Mouse (Mus musculus) inflammation-experienced regulatory T-cells, adult 6 months (primary cell): Measurements from ENCODE around the gene Gzmb. TPM values are rescaled to one million over a fixed set of nuclear protein-coding genes. Genes with fewer than 3 reads are reported as not detected.
"Not testable (repeated sequence)": the region's sequence is repeated elsewhere in the genome, so short reads cannot be mapped to it uniquely, and the experiment has no call there.

Experiments used
- ATAC-seq: one replicate; pipeline ENCODE4 v1.8.0; 2017
- polyA plus RNA-seq, 3 experiments: library from polyadenylated mRNA; unstranded; fragments of 100-300 nt; shearing (Covaris generic); gene quantifications; one replicate each; pipeline ENCODE4 v1.2.1; 2017

Gzmb gene
- 100 to 1,000 TPM in 1 of 3 experiments, 10 to 100 TPM in 2; 13.5 to 296 (median 19.9) TPM for polyA plus RNA-seq

DNA sequence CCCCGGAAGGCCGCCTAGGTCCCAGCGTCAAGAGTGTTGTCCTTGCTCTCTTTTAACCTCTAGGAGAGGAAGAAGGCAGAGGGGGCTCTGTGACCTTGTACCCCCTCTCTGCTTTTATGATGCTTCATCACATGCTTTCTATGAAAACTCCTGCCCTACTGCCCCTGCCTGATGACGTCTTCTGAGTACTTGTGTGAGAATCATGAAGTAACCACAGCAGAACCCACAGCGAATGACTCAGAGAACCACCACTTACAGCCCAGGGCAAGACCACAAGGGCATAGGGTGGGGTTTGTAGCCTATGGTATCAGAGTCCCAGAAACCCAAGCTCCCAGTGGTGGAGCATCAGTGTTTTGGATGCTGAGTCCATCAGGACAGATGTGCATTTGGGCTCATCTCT lies at the start of gene Gzmb:
TSS of gene Gzmb (minus strand) at position 108 of the 400 bp plus-strand sequence.
- ATAC-seq = peak; percentile 43

DNA sequence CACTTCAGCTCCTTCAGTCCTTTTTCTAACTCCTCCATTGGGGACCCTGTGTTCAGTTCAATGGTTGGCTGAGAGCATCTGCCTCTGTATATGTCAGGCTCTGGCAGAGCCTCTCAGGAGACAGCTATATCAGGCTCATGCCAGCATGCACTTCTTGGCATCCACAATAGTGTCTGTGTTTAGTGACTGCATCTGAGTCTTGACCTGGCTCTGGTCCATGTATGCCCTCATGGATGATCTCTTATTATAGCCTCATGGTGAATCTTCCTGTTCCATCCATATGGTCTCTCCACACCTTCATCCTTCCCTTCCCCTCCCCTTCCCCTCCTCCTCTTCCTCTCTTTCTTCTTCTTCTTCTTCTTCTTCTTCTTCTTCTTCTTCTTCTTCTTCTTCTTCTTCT lies 49.7 kb upstream of the Gzmb start:
- not testable (repeated sequence) for ATAC-seq

DNA sequence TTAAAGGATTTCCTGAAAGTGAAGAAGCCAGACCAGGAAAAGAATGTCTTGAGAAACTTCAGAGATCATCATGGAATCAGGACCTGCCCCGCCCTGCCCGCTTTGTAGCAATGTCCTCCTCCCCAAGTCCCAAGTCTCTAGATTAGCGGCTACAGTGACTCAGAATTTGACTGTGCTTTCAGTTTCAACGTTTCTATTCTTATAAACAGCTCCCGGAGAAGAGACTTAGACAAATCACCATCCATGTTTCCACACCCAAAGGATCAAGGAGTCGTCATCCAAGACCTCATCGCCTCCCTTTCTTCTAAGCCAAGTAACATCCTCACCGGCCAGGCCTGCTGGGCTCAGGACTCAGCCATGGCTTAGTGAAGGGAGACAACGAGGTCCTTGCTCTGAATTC lies 48.2 kb upstream of the Gzmb start:
- no peak for ATAC-seq

DNA sequence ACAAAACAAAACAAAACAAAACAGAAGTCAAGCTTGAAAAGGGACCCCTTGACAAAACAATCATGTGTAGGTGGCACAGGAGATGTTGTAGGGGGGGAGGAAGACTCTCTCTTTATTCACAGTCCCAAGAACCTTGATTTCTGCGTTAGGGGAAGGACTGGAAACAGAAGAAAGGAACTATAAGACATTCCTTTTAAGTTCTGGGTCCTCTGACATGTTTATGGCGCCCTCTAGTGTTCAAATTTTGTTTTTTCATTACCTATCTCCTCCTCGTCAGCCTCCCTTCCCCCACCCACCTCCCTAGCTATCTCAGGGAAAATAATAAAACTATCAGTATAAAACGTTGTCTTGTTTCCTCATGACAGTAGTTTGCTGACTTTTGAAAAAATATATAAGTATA lies 42.1 kb upstream of the Gzmb start:
- ATAC-seq = peak; percentile 93

DNA sequence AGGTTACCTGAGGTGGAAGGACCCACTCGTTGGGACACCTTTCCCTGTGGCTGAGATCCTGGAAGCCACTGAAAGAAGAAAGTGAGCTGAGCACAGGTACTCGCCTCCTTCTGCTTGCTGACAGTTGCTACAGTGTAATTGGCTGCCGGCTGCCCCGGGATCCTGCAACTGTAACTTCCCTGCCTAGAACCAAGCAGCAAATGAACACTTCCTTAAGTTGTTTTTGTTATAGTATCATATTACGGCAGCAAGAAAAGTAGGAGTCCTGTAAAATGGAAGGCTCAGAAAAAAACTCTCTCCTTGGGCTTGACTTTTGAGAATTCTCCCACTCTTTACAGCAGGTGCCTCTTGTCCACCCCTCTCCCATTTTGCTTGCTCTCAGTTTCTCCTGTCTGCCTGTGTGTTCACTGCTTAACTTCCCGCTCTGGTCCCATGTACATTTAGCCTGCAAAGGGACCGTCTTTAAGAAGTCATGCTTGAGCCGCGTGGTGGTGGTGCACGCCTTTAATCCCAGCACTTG lies 41.5 kb upstream of the Gzmb start:
- ATAC-seq = peak; percentile 32

DNA sequence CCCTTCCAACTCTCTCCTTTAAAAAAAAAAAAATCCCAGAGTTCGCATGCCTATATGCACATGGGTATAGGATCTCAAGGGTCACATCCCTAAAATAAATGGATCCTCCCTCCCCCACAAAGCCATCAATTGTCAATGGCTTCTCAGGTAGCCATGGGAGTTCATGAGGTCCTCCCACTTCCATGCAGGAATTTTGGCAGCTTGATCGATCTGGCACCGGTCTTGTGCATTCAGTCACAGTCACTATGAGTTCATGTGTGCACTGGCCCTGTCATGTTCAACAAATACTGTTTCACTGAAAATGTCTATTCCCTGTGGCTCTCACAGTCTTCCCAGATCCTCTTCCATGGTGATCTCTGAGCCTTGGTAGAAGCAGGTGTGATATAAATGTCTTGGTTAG lies 40.0 kb upstream of the Gzmb start:
- no peak for ATAC-seq

DNA sequence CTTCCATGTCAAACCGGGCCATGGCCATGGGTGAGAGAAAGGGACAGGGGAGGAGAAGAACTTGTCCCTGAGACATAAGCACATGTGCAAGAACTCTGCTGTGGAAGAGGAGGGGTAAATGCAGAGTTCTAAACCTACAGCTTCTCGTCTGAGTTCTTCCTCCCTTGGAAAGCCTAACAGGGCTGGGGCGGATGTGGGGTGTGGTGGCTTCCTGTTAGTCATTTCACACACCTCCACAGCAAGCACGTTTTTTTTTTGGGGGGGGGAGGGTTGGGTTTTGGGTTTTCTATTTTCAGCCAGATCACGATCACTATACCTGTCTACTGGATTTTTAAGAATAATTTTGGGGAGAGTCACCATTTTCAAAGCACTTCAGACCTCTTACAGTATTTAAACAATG lies 34.7 kb upstream of the Gzmb start:
- peak; percentile 90 for ATAC-seq

DNA sequence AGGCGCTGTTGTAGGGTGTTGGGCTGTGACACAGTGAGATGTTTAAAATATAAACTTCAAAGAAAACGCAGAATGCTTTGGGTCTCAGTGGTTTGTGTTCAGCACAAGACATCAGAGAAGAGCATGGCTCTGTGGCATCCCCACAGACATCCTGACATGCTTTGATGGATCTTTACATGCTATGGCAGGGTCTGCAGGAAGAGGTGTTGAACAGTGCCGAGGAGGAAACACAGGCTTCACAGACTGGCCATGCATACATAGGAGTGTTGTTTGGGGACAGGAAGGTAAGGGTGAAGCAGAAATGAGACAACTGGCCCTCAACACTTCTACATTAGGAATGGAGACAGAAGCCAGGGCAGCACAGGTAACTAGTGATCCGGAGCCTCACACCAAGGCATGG lies 34.0 kb upstream of the Gzmb start:
- peak; percentile 27 for ATAC-seq

DNA sequence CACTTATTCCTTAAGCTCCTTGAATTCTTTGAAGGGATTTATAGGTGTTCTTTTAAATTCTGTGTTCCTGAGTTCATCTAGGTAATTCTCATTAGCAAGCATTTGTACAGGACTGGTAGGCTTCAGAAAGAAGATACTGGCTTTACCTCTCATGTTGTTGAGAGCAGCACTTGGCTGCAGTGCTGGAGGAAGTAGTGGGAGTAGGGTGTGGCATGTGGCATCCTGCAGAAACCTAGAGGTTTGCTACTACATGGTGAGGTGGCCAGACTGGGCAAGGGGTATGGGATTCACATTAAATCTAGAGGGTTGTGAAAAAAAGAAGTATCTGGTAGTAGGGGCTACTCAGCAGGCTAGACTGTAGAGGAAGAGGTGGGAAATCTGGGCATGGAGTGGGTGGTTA lies 31.1 kb upstream of the Gzmb start:
- ATAC-seq = peak; percentile 44

DNA sequence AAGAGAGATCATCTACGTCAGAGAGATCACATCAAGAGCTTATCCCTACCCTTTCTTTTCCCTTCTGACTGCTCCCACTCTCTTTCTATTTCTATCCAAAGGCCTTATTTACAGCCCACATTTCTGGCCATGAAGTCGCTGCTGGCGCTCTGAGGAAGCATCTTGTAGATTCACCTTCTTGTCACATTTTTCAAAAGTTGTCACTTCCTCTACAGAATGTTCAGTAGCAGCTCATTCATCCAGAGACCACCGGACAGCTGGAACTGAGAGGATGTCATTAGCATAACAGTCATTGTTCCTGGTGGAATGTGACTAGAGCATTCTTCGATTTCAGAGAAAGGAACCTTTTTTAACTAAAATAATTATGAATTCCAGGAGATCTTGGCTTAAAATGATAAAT lies 26.6 kb upstream of the Gzmb start:
- no peak for ATAC-seq

DNA sequence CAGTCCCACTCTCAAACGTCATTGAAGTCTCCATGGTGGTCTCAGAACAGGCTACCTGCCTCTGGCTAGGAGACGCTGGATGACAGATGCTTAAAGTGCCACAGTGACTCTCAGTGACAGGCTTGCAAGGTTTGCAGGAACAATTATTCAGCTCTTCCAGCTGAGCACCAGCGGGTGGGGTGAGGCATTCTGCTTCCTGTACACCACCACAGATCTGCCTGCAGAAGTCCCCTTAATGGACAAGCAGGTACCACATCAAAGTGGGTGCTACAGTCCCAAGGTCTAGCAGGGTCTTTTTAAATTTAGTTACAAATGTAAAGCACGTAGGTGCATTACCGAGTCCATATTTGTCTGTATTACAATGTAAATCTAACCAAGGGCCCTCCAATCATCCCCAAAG lies 25.7 kb upstream of the Gzmb start:
- ATAC-seq = peak; percentile 49

DNA sequence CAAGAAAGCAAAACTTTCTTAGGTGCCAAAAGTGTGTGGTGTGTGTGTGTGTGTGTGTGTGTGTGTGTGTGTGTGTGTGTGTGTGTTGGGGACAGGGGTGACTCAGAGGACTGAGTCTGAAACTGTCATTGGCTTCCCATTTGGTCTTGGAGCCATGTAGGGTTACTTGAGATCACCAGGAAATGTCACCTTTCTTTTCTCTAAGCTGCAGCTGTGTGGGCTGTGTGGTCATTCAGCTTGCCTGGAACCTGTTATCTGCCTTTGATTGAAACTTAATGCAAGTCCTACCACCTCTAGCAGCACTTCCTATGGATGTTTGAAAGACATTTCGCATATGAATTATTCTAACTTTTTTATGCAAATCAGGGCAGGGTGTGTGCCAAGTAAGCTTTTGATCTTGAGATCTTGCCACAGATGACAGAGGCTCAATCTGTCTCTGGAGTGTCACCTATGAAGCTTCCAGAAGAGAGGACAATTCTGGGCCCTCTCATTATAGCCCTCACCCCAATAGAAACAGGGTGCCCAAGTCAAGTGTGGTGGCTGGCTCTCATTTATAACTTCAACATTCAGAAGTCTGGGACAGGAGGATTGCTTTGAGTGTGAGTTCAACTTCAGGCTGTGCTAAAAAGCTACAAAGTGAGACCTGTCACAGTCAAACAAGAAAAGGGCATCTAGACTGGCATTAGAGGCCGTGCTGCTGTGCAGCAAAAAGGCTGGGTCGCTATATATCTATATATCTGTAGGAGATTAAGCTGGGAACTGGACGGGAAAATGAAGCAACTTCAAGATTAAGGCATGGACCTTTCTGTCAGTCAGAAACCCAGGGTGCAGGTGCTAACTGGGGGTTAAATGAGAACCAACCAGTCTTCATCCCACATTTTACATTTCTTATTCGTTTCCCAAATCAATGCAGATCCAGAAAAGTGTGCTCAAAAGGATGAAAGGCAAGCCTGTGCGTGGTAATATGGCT lies 22.6 kb upstream of the Gzmb start:
- peak; percentile 73 for ATAC-seq

DNA sequence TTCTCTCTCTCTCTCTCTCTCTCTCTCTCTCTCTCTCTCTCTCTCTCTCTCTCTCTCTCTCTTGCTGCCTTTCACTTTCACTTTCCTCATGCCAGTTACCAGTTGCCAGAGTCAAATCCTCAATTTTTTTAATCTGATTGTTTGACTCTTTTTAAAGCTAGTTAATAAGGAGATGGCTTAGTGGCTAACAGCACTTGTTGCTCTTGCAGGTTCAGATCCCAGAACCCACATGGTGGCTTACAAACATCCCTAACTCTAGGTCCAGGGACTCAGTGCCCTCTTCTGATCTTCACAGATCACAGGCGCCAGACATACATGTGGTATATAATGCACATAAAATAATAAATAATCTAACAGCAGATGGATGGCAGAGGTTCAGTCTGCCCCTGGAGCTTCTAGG lies 21.8 kb upstream of the Gzmb start:
- peak; percentile 17 for ATAC-seq

DNA sequence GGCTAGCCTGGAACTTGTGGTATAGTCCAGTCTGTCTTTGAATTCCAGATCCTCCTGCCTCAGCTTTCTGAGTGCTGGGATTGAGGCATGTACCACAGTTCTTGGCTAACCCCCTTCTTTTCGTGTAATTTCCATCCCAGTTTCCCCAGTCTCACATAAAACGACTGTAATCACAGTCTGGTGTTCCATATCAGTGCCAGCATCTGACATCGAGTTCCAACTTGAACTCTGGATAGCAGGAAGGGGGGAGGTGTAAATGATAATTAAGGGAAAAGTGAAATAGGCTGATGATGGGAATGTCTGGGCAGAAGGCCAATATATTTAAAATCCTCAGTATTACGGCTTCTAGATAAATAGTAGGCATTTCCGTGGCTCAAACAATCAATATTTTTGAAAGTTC lies 19.0 kb upstream of the Gzmb start:
- no peak for ATAC-seq

DNA sequence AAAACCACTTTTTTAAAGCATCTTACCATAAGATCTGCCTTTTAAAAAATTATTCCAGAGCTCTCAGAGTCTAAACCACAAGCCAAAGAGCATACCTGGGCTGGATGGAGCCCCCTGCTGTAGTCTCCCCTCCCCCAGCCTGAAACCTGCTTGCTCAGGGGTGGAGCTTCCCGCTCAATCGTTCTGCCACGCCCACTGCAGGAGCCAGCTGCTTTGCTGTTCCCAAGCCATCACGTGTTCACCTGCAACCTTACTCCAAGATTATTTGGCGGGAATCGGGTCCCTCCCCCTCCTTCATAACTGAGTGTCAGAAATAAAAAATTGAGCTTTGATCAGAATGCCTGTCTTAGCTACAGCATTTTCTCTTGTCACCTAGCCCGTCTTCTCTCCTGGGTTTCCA lies 16.6 kb upstream of the Gzmb start:
- ATAC-seq = not testable (repeated sequence)

DNA sequence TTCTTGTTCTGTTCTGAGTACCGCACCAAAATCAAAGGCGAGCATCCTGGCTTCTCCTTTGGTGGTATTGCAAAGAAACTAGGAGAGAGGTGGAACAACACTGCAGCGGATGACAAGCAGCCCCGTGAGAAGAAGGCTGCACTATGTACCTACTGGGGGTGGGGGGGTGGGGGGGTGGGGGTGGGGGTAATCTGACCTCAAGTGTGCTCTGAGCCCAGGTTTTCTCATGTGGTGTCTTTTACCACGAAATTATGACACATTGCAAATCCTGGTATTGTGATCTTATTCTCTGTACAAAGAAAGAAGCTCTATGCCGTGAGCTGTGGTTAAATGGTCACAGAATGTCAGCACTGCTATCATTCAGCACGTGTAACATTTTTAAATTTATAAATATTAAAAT lies 14.0 kb upstream of the Gzmb start:
- peak; percentile 80 for ATAC-seq

DNA sequence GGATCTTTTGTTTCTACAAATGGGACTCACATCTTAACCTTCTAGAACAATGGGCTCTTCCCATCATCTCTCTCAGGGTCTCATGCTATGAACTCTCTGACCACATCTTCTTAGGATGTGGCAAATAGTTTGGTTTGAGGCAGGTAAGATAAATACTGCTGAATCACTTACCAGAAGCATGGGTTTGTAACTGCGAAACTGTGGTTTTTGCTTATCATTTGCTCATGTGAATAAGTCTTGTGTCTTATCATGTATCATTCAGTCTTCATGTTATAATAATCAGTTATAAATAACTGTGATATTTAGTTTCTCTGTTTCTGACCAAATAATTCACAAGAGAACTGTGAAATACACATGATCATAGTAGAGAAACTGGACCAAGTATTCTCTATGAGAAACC lies 4.0 kb upstream of the Gzmb start:
- no peak for ATAC-seq

DNA sequence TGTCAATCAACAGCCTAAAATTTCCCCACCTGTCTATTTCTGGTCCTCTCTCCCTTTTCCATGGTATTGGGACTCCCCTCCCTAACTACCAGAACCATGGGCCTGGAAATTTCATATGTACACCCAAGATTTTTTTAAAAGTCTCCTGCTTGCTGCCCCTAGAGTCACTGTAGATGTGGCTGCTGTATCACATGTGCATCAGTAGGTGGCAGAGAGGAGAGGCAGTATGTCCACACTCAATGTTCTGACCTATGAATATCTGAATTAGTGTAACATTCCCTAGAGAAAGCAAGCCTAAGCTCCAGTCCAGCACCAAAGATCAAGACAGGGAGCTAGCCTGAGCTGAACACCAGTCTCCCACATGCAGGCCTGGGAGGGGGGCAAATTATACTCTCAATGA lies 21.7 kb downstream of the Gzmb start:
- ATAC-seq = peak; percentile 61

DNA sequence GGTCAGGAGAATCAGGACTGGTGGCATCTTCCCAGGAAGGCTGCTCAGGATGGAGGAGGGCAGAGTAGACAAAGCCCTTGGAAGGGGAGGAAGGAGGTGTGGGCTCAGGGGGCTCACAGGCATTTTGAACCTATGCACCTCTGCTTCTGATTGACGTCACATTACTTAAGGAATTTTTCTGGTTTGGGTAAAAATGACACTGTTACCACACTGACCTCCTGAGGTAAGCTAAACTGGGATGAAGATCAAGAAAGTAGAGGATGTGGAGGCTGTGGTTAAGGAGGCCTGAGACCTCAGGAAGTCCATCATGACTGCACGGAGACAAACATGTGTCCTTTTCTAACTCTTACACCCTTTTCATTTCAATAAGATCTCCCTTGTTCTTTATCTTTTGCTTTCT lies 27.5 kb downstream of the Gzmb start, which contains the start of gene Gzmc:
TSS of gene Gzmc (minus strand) at position 101 of the 400 bp plus-strand sequence.
- no peak for ATAC-seq

DNA sequence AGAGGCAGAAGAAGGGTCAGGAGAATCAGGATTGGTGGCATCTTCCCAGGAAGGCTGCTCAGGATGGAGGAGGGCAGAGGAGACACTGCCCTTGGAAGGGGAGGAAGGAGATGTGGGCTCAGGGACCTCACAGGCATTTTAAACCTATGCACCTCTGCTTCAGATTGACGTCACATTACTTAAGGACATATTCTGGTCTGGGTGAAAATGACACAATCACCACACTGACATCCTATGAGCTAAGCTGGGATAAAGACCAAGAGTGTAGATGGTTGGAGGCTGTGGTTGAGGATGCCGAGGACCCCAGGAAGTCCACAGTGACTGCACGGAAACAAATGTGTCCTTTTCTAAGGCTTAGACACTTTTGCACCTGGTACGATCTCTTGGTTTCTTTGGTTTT lies 50.7 kb downstream of the Gzmb start, which contains the start of gene Gzmf:
TSS of gene Gzmf (minus strand) at position 101 of the 400 bp plus-strand sequence.
- ATAC-seq = no peak
